Mouse (Mus musculus) neural tube, embryonic 14.5 days (tissue): Measurements from ENCODE around the gene Lin7a. TPM values are rescaled to one million over a fixed set of nuclear protein-coding genes. Genes with fewer than 3 reads are reported as not detected.

Experiments
- ATAC-seq: fragments of 200-750 bp; cut with Nextera tagmentation; 2 replicates; pipeline ENCODE4 v1.8.0; 2017; ENCODE audit warnings: low read depth, mild to moderate bottlenecking, moderate TSS enrichment, moderate library complexity
- H3K27ac ChIP-seq: fragments of 300-500 bp; sonication (generic); 2 replicates; pipeline ENCODE4 v1.5.1; 2014; ENCODE audit warnings: low read depth, mild to moderate bottlenecking, control low read depth, low read length, moderate library complexity, mixed read lengths
- H3K27me3 ChIP-seq: fragments of 300-500 bp; sonication (generic); 2 replicates; pipeline ENCODE4 v1.6.1; 2014; ENCODE audit warnings: low read length; ENCODE audit not compliant: control insufficient read depth, insufficient read depth
- H3K36me3 ChIP-seq: fragments of 300-500 bp; sonication (generic); 2 replicates; pipeline ENCODE4 v1.6.1; 2014; ENCODE audit warnings: low read length, mixed read lengths; ENCODE audit not compliant: control insufficient read depth, insufficient read depth
- H3K4me1 ChIP-seq: fragments of 300-500 bp; sonication (generic); 2 replicates; pipeline ENCODE4 v1.6.1; 2014; ENCODE audit warnings: low read length; ENCODE audit not compliant: control insufficient read depth, insufficient read depth
- H3K4me2 ChIP-seq: fragments of 300-500 bp; sonication (generic); 2 replicates; pipeline ENCODE4 v1.6.1; 2014; ENCODE audit warnings: mild to moderate bottlenecking, low read depth, low read length, control low read depth
- H3K4me3 ChIP-seq: fragments of 300-500 bp; sonication (generic); 2 replicates; pipeline ENCODE4 v1.5.1; 2014; ENCODE audit warnings: low read depth, low read length, control low read depth, mixed read lengths
- H3K9ac ChIP-seq: fragments of 300-500 bp; sonication (generic); replicated peaks from 2 replicates; pipeline ENCODE4 v1.6.1; 2014; ENCODE audit warnings: low read depth, mild to moderate bottlenecking, control low read depth, low read length, mixed read lengths
- H3K9me3 ChIP-seq: fragments of 300-500 bp; sonication (generic); 2 replicates; pipeline ENCODE4 v1.6.1; 2016; ENCODE audit warnings: low read length; ENCODE audit not compliant: control insufficient read depth
- WGBS: fragments of 180-500 bp; shearing (Covaris S2); extraction: QIAGEN DNeasy Blood & Tissue Kit; methylation state at CpG from one replicate; pipeline ENCODE4 v1.1.7; 2014; 5-methylcytosine and 5-hydroxymethylcytosine counted together
- polyA plus RNA-seq: library from polyadenylated mRNA; unstranded; fragments of >200 nt; fragmentation: Nextera tagmentation; extraction: Ambion mirVana; gene quantifications from 2 replicates; pipeline ENCODE4 v1.2.1, GENCODE M21; 2014

The Lin7a gene
- polyA plus RNA-seq, 1 experiment from 2014 or later = 52.4 TPM

DNA sequence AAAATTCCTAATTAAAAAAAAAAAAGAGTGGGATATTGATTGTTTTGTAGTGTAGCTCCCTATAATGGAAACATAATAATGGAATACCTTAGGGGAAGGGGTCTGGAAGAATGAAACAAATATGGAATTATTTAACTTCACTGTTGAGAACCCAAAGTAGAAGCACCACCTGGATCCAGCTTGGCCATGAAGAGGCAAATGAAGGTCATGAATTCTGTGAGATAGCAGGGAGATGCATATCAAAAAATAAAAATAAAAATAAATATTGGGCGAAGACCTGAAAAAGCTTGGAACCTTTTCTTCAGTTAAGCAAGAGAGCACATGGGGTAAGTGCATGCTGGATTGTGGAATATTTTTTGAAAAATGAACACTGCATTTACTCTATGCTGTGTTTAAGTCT is 43.6 kb upstream of the Lin7a start:
- no peak for ATAC-seq

DNA sequence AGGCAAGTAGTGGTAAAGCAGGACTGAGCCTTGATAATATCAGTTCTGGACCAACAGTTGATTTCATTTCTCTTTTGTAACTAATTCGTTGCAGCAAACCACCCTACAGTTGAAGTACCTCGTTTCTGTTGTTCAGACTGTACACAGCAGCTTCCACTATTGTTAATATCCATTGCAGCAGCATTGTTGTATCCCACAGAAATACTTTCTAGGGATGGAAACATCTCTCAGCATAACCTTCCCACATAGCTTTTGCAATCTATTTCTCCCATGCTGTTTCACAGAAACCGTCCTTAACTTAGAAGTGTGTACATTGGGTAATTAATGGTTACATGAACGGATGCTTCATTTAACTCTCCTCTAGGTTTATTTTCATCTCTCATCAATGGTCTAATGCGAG is 42.7 kb upstream of the Lin7a start:
- no peak for ATAC-seq
- Histone ChIP-seq H3K27me3 (no peaks in the 10 kb centered on the region), H3K9ac (no peak overlapping the region), H3K27ac (no peak overlapping the region), H3K4me2 (no peak overlapping the region), H3K9me3 (no peaks in the 10 kb centered on the region), H3K36me3 (no peaks in the 10 kb centered on the region), H3K4me1 (no peaks in the 10 kb centered on the region), H3K4me3 (no peak overlapping the region)
- 81% methylated on average over 5 of the region's 5 CpGs for WGBS

More for the DNA sequence above, 43.6 kb upstream of the Lin7a start:
- no peak overlapping the region for H3K4me3 ChIP-seq
- H3K4me2 ChIP-seq = no peak overlapping the region
- 100% methylated on average over 1 of the region's 1 CpGs for WGBS
- H3K27ac ChIP-seq = no peak overlapping the region
- no peaks in the 10 kb centered on the region for H3K9me3 ChIP-seq
- no peaks in the 10 kb centered on the region for H3K4me1 ChIP-seq
- no peaks in the 10 kb centered on the region for H3K27me3 ChIP-seq
- no peaks in the 10 kb centered on the region for H3K36me3 ChIP-seq
- no peak overlapping the region for H3K9ac ChIP-seq

DNA sequence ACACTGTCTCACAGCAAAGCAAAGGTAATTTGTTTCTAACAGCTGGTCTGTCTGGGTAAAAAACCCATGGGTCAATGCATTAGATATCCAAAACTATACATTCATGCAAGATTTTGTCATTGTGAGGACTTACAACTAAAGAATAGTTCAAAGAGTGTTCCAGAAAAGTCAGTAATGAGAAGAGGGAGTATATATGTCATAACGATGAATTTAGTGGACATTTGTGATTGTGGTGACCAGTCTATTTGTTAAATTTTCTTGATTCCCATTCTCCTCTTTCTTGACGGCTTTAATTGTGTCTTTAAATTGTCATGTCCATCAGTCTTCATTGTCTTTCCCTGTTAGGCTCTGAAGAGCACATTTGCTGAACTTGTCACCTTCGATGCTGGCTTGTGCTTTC is 42.1 kb upstream of the Lin7a start:
- Histone ChIP-seq H3K4me3 (no peak overlapping the region), H3K27ac (no peak overlapping the region), H3K36me3 (no peaks in the 10 kb centered on the region), H3K9me3 (no peaks in the 10 kb centered on the region), H3K4me2 (no peak overlapping the region), H3K9ac (no peak overlapping the region), H3K27me3 (no peaks in the 10 kb centered on the region), H3K4me1 (no peaks in the 10 kb centered on the region)
- WGBS = 65% methylated on average over 3 of the region's 3 CpGs
- no peak for ATAC-seq

DNA sequence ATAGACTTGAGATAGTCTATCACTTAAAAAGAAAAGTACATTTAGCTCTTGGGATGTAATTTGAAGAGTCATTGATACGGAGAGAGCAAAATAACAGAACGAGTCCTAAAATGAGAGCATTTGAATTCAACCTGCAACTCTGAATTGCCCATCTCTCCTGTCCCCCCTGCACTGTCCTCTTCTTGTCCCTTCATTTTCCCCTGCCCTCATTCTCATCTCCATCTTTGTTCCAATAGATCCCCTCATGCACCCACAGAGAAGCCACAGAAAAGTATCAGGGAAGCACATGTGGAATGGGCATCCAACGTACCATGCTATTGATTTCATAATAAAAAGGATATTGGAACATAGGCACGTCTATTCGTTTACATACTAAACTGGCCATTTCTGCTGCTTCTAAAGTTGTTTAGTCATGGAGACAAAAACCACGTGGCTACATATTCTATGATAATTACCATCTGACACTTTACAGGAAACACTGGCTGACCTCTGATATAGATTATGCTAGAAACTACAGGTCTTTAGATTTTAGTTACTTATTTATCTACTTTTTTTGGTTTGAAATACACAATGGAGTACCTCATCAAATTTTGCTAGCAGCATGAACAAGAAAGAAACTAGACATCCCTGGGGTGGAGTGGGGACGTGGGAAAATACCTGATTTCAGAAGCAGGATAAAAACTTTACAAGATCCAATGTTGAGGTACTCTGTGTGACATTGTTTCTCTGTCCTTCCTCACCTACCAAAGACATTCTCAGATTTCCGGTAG is 41.2 kb upstream of the Lin7a start:
- Histone ChIP-seq H3K9me3 (no peaks in the 10 kb centered on the region), H3K9ac (no peak overlapping the region), H3K4me2 (no peak overlapping the region), H3K4me3 (no peak overlapping the region), H3K4me1 (no peaks in the 10 kb centered on the region), H3K27ac (no peak overlapping the region), H3K27me3 (no peaks in the 10 kb centered on the region), H3K36me3 (no peaks in the 10 kb centered on the region)
- ATAC-seq = no peak
- 87% methylated on average over 8 of the region's 8 CpGs for WGBS

DNA sequence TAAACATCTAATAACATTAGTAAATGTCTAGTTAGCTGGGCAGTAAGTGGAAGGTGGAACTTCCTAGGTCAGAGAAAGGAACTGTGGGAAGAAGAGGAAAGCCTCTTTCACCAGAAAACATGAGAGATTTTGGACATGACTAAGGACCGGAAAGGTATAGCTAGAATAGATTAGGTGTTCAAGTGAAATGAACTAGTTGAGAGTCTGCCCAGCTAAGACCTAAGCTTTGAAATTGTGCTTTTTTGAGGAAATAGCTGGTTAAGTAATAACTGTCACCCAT is 40.7 kb upstream of the Lin7a start:
- no peak for ATAC-seq
- H3K4me1 ChIP-seq = no peaks in the 10 kb centered on the region
- 97% methylated on average over 1 of the region's 1 CpGs for WGBS
- no peak overlapping the region for H3K27ac ChIP-seq
- no peak overlapping the region for H3K4me3 ChIP-seq
- H3K9me3 ChIP-seq = no peaks in the 10 kb centered on the region
- no peak overlapping the region for H3K4me2 ChIP-seq
- H3K9ac ChIP-seq = no peak overlapping the region
- no peaks in the 10 kb centered on the region for H3K27me3 ChIP-seq
- H3K36me3 ChIP-seq = no peaks in the 10 kb centered on the region

DNA sequence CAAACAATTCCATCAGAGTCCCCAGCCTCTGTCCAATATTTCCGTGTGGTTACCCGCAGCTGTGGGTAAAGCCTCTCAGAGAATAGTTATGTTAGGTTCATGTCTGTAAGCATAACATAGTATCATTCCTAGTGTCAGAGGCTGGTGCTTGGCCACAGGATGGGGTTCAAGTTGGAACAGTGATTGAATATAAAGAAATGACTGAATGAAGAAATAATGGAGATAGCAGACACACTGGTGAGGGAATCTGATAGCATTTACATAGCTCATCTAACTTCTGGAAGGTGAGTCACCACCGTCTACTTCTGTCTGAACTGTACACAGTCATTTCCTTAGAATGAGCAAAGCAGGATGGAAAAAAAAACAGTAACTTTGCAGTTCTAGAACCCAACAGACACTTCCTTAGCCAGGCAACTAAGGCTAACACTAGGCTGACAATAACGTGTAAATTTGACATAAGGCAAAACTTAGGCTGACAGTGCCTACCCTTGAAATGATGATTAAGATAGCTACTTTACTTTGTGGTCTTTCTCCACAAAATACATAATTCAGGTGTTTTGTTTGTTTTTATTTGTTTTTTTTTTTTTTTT is 40.0 kb upstream of the Lin7a start:
- no peak overlapping the region for H3K4me3 ChIP-seq
- no peaks in the 10 kb centered on the region for H3K27me3 ChIP-seq
- H3K4me2 ChIP-seq = no peak overlapping the region
- H3K27ac ChIP-seq = no peak overlapping the region
- WGBS = 91% methylated on average over 4 of the region's 4 CpGs
- H3K9ac ChIP-seq = no peak overlapping the region
- H3K4me1 ChIP-seq = no peaks in the 10 kb centered on the region
- no peak for ATAC-seq
- H3K36me3 ChIP-seq = no peaks in the 10 kb centered on the region
- no peaks in the 10 kb centered on the region for H3K9me3 ChIP-seq

DNA sequence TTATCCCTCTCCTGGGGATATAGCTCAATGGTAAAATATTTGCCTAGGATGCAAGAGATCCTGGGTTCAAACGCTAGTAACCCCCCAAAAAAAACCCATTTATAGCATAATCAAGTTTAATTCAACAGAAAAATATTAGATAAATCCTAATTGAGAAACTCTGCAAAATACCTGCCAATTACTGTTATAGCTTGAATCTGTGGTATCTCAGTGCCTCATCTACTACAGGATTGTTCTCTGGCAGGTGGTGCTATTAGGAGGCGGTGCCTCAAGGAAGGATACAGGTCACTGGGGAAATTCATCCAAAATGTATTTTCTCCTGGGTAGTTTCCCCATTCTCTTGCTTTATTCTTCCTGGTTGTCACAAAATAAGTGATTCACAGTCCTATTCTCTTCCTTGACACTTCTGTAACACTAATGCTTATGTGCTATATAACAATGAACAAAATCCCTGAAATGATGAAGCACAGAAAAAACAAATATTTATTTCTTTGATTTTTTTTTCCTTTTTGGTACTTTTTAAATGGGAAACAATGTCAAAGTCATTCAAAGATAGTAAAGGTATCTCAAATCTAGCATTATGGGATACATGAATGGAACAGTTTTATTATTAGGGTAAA is 38.9 kb upstream of the Lin7a start:
- Histone ChIP-seq H3K4me2 (no peak overlapping the region), H3K4me3 (no peak overlapping the region), H3K27ac (no peak overlapping the region), H3K36me3 (no peaks in the 10 kb centered on the region), H3K9me3 (no peaks in the 10 kb centered on the region), H3K27me3 (no peaks in the 10 kb centered on the region), H3K4me1 (no peaks in the 10 kb centered on the region), H3K9ac (no peak overlapping the region)
- WGBS = 88% methylated on average over 2 of the region's 2 CpGs
- no peak for ATAC-seq

DNA sequence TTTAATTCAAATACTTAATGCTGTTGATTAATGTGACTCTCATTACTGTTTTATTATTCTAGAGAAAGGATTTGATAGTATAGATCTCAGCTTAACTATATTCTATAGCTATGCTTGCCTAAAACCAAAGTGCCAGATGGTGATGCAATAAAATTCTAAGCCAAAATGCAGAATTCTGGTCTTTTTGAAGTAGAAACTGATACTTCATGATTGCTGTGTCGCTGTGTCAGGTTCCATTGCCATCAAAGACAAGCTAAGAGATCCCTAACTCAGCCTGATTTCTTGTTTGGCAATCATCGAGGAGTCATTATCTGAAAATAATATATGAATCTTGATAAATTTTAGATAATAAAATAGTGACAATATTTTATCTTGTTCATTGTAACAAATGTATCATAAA is 38.3 kb upstream of the Lin7a start:
- Histone ChIP-seq H3K27me3 (no peaks in the 10 kb centered on the region), H3K4me3 (no peak overlapping the region), H3K9me3 (no peaks in the 10 kb centered on the region), H3K9ac (no peak overlapping the region), H3K36me3 (no peaks in the 10 kb centered on the region), H3K4me2 (no peak overlapping the region), H3K27ac (no peak overlapping the region), H3K4me1 (no peaks in the 10 kb centered on the region)
- ATAC-seq = no peak
- 86% methylated on average over 2 of the region's 2 CpGs for WGBS

DNA sequence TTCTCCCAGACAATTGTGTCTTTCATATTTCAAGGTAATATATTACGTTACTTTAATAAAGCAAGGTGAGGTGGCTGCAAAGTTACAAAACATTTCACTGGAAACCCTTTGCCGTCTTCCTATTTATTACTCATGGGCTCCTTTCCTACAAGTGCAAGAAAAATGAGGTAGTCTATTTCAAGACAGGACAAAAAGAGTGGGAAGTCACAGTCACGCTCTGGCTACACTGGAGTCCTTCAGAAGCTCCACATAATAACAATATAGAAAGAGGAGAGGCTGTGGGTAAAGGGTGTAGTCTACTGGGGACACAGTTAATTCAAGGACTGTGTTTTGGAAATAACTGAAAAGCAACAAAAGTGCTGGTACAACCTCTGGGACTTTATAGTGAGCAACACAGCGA is 37.7 kb upstream of the Lin7a start:
- 79% methylated on average over 4 of the region's 4 CpGs for WGBS
- Histone ChIP-seq H3K9ac (no peak overlapping the region), H3K27ac (no peak overlapping the region), H3K9me3 (no peaks in the 10 kb centered on the region), H3K4me1 (no peaks in the 10 kb centered on the region), H3K4me3 (no peak overlapping the region), H3K36me3 (no peaks in the 10 kb centered on the region), H3K27me3 (no peaks in the 10 kb centered on the region), H3K4me2 (no peak overlapping the region)
- no peak for ATAC-seq
